ENCODE assay signal across 12 mouse cellular contexts in the genomic region with DNA sequence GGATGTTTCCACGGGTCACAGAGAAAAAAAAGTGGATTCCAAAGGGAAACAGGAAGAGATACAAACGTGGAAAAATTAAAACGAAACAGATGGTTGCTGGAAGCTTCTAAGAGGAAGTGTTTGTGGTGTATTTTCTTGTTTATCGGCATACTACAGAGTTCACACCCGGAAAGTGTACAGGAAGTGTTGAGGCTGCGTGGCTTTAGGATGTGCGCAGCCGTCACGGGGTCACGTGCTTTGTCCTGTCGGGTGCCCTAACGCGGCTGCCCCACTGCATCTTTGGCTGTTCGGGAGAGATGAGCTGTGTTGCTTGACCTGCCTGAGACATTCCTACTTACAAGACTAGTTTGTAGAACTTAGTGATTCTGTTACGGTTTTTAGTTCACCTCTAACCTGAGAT.
DNase-seq lines count a peak whose midpoint lies in the region; ATAC-seq and TF ChIP-seq lines count a peak whose summit lies in the region.
"Had no signal": no experiment of that assay in that cellular context is flagged by ENCODE, and none has a peak within 500 bp of the region (broad histone marks: within the 10 kb centered on the region; RNA-seq: fewer than 3 reads in every experiment).

No protein-coding gene starts in this region.

- H3K9me3 ChIP-seq in liver, embryonic 11.5 days (ENCODE audit: control insufficient read depth, low read length) = no peaks in the 10 kb centered on the region
- H3K9me3 ChIP-seq: neural tube, embryonic 13.5 days had no signal

- no peak overlapping the region for H3K9ac ChIP-seq in heart, adult 2 months (ENCODE audit: low read depth, low read length)
- no peak overlapping the region for H3K9ac ChIP-seq in liver, embryonic 11.5 days (ENCODE audit: low read depth, low read length)
- H3K9ac ChIP-seq: neural tube, embryonic 13.5 days had no signal

- peaks cover 13% of the 10 kb centered on the region for H3K4me1 ChIP-seq in heart, adult 2 months (ENCODE audit: control insufficient read depth, insufficient read depth, low read length)
- H3K4me1 ChIP-seq in liver, embryonic 11.5 days (replicated peaks; ENCODE audit: control insufficient read depth, insufficient read depth, low read length) = peaks cover 7% of the 10 kb centered on the region
- H3K4me1 ChIP-seq: neural tube, embryonic 13.5 days had no signal

- H3K4me2 ChIP-seq in liver, embryonic 11.5 days = peak overlapping the region; percentile 55
- H3K4me2 ChIP-seq: neural tube, embryonic 13.5 days had no signal

- no peak for TF ChIP-seq EP300 in heart, adult 2 months (IDR thresholded peaks at IDR 0.05; ENCODE audit: insufficient read depth, low read depth, low read length)

- no peaks in the 10 kb centered on the region for H3K36me3 ChIP-seq in heart, adult 2 months (ENCODE audit: control insufficient read depth, insufficient read depth, low read length)
- H3K36me3 ChIP-seq in liver, embryonic 11.5 days (ENCODE audit: control insufficient read depth, insufficient read depth, low read length) = no peaks in the 10 kb centered on the region
- H3K36me3 ChIP-seq: neural tube, embryonic 13.5 days had no signal

- no peaks in the 10 kb centered on the region for H3K79me2 ChIP-seq in heart, adult 2 months (replicated peaks; ENCODE audit: control insufficient read depth, insufficient read depth, low read length)

- intact Hi-C loops in heart, adult 2 months (cut with DNase I) = loop anchor here (10.0 kb wide), 1 partner anchor 884 kb away; no protein-coding TSS in a partner anchor
- intact Hi-C loops in heart, postnatal 25 days (cut with DNase I) = loop anchor here (10.0 kb wide), 1 partner anchor 204 kb away; no protein-coding TSS in a partner anchor

- peak in 1 of 2 experiments; percentile 33 for DNase-seq in heart, adult 2 months
- DNase-seq in heart, postnatal 25 days (ENCODE audit: low spot score) = no peak
- no peak for DNase-seq in liver, embryonic 11.5 days (ENCODE audit: low spot score)
- DNase-seq in natural killer cell, adult 2 months (ENCODE audit: low spot score in 2 of 2) = peak; percentile 68 to 72
- DNase-seq in ovary, postnatal 36 days (ENCODE audit: low spot score) = no peak
- no peak for DNase-seq in ovary, postnatal 14 days (ENCODE audit: low spot score)
- DNase-seq in left cerebral cortex, adult 9 months (ENCODE audit: low spot score in 2 of 2) = no peak
- DNase-seq: adrenal gland, postnatal 14 days; gastrocnemius, postnatal 36 days had no signal

- peak overlapping the region; percentile 10; the same call in 1 of the 2 replicates for H3K27ac ChIP-seq in heart, adult 2 months
- H3K27ac ChIP-seq in liver, embryonic 11.5 days (ENCODE audit: low read depth, low read length) = peak overlapping the region; percentile 21; the same call in 1 of the 2 replicates
- H3K27ac ChIP-seq: neural tube, embryonic 13.5 days had no signal

- ATAC-seq in CD4-positive, CD25-positive, alpha-beta regulatory T cell, adult 4 months = peak; percentile 90
- ATAC-seq in liver, embryonic 11.5 days (replicated peaks; ENCODE audit: low FRiP score) = peak; percentile 71

- H3K27me3 ChIP-seq in heart, adult 2 months (ENCODE audit: control insufficient read depth, insufficient read depth, low read length) = no peaks in the 10 kb centered on the region
- H3K27me3 ChIP-seq in liver, embryonic 11.5 days (replicated peaks; ENCODE audit: control insufficient read depth, insufficient read depth, low read length) = no peaks in the 10 kb centered on the region
- H3K27me3 ChIP-seq: CH12.LX; neural tube, embryonic 13.5 days had no signal

- 33% methylated on average over 15 of the region's 15 CpGs for WGBS in heart, adult 2 months
- 41% methylated on average over 15 of the region's 15 CpGs for WGBS in liver, embryonic 11.5 days

- no peak for TF ChIP-seq CTCF in heart, adult 2 months (IDR thresholded peaks at IDR 0.05)

- peak overlapping the region; percentile 25 for H3K4me3 ChIP-seq in heart, adult 2 months
- no peak overlapping the region for H3K4me3 ChIP-seq in liver, embryonic 11.5 days (ENCODE audit: low read depth, low read length)
- H3K4me3 ChIP-seq: neural tube, embryonic 13.5 days had no signal

- TF ChIP-seq POLR2A in heart, adult 2 months (IDR thresholded peaks at IDR 0.05; ENCODE audit: insufficient read depth, low read depth, low read length) = no peak

Comparison
In these comparisons a context has a peak if more than half of its experiments do, and no peak if none do; other contexts are left out.
1. DNase-seq: peak in natural killer cell, adult 2 months (2 of 2); none in heart, postnatal 25 days (single experiment), liver, embryonic 11.5 days (single experiment), ovary, postnatal 36 days (single experiment), ovary, postnatal 14 days (single experiment) and left cerebral cortex, adult 9 months (0 of 2).